In genomic region chr3:135409219-135409618, GRCm38 (mm10) we compare ENCODE assay signal across 31 mouse cellular contexts. TPM values are rescaled to one million over a fixed set of nuclear protein-coding genes. Genes with fewer than 3 reads are reported as not detected.
DNase-seq lines count a peak whose midpoint lies in the region; ATAC-seq and TF ChIP-seq lines count a peak whose summit lies in the region.
"Had no signal": no experiment of that assay in that cellular context is flagged by ENCODE, and none has a peak within 500 bp of the region (broad histone marks: within the 10 kb centered on the region; RNA-seq: fewer than 3 reads in every experiment).

No protein-coding gene starts in this region.

- peak; percentile 31 for TF ChIP-seq CTCF in intestine, postnatal 0 days (IDR thresholded peaks at IDR 0.05; ENCODE audit: low read depth)
- peak; percentile 26 for TF ChIP-seq CTCF in liver, postnatal 0 days (IDR thresholded peaks at IDR 0.05; ENCODE audit: low read depth)
- TF ChIP-seq CTCF in ES-Bruce4 (IDR thresholded peaks at IDR 0.05; ENCODE audit: low read depth, low read length): peak; percentile 7

- no peak overlapping the region for H3K9ac ChIP-seq in intestine, postnatal 0 days (ENCODE audit: low read depth, low read length)
- H3K9ac ChIP-seq in intestine, embryonic 16.5 days (ENCODE audit: low read depth, low read length): no peak overlapping the region
- H3K9ac ChIP-seq in liver, postnatal 0 days (replicated peaks): no peak overlapping the region
- no peak overlapping the region for H3K9ac ChIP-seq in liver, embryonic 11.5 days (ENCODE audit: low read depth, low read length)
- H3K9ac ChIP-seq in ES-Bruce4 (ENCODE audit: low read depth, poor library complexity, severe bottlenecking): no peak overlapping the region
- H3K9ac ChIP-seq: embryonic facial prominence, embryonic 13.5 days; forebrain, embryonic 13.5 days; heart, embryonic 12.5 days; liver, embryonic 12.5 days; lung, embryonic 15.5 days had no signal

- TF ChIP-seq EP300 in liver, postnatal 0 days (IDR thresholded peaks at IDR 0.05; ENCODE audit: low read depth): no peak
- TF ChIP-seq EP300 in ES-Bruce4 (IDR thresholded peaks at IDR 0.05; ENCODE audit: insufficient read depth, low read depth, low read length): no peak

- no peaks in the 10 kb centered on the region for H3K9me3 ChIP-seq in intestine, postnatal 0 days (ENCODE audit: control insufficient read depth)
- H3K9me3 ChIP-seq in intestine, embryonic 16.5 days (ENCODE audit: control insufficient read depth, low read length): peaks cover 5% of the 10 kb centered on the region; the same call in 1 of the 2 replicates
- no peaks in the 10 kb centered on the region for H3K9me3 ChIP-seq in liver, postnatal 0 days (ENCODE audit: low read length)
- no peaks in the 10 kb centered on the region for H3K9me3 ChIP-seq in liver, embryonic 11.5 days (ENCODE audit: control insufficient read depth, low read length)
- no peaks in the 10 kb centered on the region; the same call in 1 of the 2 replicates for H3K9me3 ChIP-seq in ES-Bruce4 (replicated peaks; ENCODE audit: control insufficient read depth, insufficient read depth, low read length, poor library complexity, severe bottlenecking)
- H3K9me3 ChIP-seq: embryonic facial prominence, embryonic 13.5 days; forebrain, embryonic 13.5 days; liver, embryonic 12.5 days; lung, embryonic 15.5 days had no signal

- no peak overlapping the region for H3K4me2 ChIP-seq in intestine, postnatal 0 days (replicated peaks; ENCODE audit: low read depth)
- H3K4me2 ChIP-seq in intestine, embryonic 16.5 days (ENCODE audit: low read depth, low read length): no peak overlapping the region
- H3K4me2 ChIP-seq in liver, postnatal 0 days (ENCODE audit: low read depth, low read length): no peak overlapping the region
- H3K4me2 ChIP-seq in liver, embryonic 11.5 days: no peak overlapping the region
- H3K4me2 ChIP-seq: embryonic facial prominence, embryonic 13.5 days; forebrain, embryonic 13.5 days; heart, embryonic 12.5 days; liver, embryonic 12.5 days; lung, embryonic 15.5 days had no signal

- TF ChIP-seq POLR2A in ES-Bruce4 (IDR thresholded peaks at IDR 0.05; ENCODE audit: insufficient read depth, low read length): no peak

- 95% methylated on average over 5 of the region's 5 CpGs for WGBS in intestine, postnatal 0 days
- WGBS in intestine, embryonic 16.5 days: 95% methylated on average over 5 of the region's 5 CpGs
- WGBS in liver, postnatal 0 days (ENCODE audit: insufficient replicate concordance): 94% methylated on average over 5 of the region's 5 CpGs
- WGBS in liver, embryonic 11.5 days: 94% methylated on average over 5 of the region's 5 CpGs

- no peaks in the 10 kb centered on the region for H3K27me3 ChIP-seq in intestine, postnatal 0 days (replicated peaks; ENCODE audit: control insufficient read depth, insufficient read depth, low read length)
- H3K27me3 ChIP-seq in intestine, embryonic 16.5 days (replicated peaks; ENCODE audit: control insufficient read depth, insufficient read depth, low read length): no peaks in the 10 kb centered on the region
- H3K27me3 ChIP-seq in liver, postnatal 0 days (ENCODE audit: insufficient read depth, low read length): no peaks in the 10 kb centered on the region
- H3K27me3 ChIP-seq in liver, embryonic 11.5 days (replicated peaks; ENCODE audit: control insufficient read depth, insufficient read depth, low read length): no peaks in the 10 kb centered on the region
- no peaks in the 10 kb centered on the region for H3K27me3 ChIP-seq in ES-Bruce4 (ENCODE audit: control insufficient read depth, insufficient read depth, low read length, poor library complexity, severe bottlenecking)
- H3K27me3 ChIP-seq: embryonic facial prominence, embryonic 13.5 days; forebrain, embryonic 13.5 days; heart, embryonic 12.5 days; liver, embryonic 12.5 days; lung, embryonic 15.5 days; Patski had no signal

- no peak overlapping the region for H3K27ac ChIP-seq in intestine, postnatal 0 days (ENCODE audit: low read depth, low read length)
- H3K27ac ChIP-seq in intestine, embryonic 16.5 days (ENCODE audit: low read length): no peak overlapping the region
- H3K27ac ChIP-seq in liver, postnatal 0 days (ENCODE audit: low read depth): no peak overlapping the region
- H3K27ac ChIP-seq in liver, embryonic 11.5 days (ENCODE audit: low read depth, low read length): no peak overlapping the region
- no peak overlapping the region for H3K27ac ChIP-seq in ES-Bruce4 (ENCODE audit: insufficient read depth, low read length)
- H3K27ac ChIP-seq: embryonic facial prominence, embryonic 13.5 days; forebrain, embryonic 13.5 days; liver, embryonic 12.5 days; lung, embryonic 15.5 days; macrophage had no signal

- peaks cover 19% of the 10 kb centered on the region; the same call in 1 of the 2 replicates for H3K36me3 ChIP-seq in intestine, postnatal 0 days (ENCODE audit: control insufficient read depth, insufficient read depth)
- peaks cover 15% of the 10 kb centered on the region for H3K36me3 ChIP-seq in intestine, embryonic 16.5 days (ENCODE audit: control insufficient read depth, insufficient read depth, low read length)
- peaks cover 7% of the 10 kb centered on the region for H3K36me3 ChIP-seq in liver, postnatal 0 days (replicated peaks; ENCODE audit: insufficient read depth, low read length)
- peaks cover 20% of the 10 kb centered on the region for H3K36me3 ChIP-seq in liver, embryonic 11.5 days (ENCODE audit: control insufficient read depth, insufficient read depth, low read length)
- H3K36me3 ChIP-seq in ES-Bruce4 (ENCODE audit: control insufficient read depth, insufficient read depth, low read length, poor library complexity, severe bottlenecking): no peaks in the 10 kb centered on the region

- no peaks in the 10 kb centered on the region for H3K4me1 ChIP-seq in intestine, postnatal 0 days (replicated peaks; ENCODE audit: control insufficient read depth, insufficient read depth, low read length)
- H3K4me1 ChIP-seq in intestine, embryonic 16.5 days (ENCODE audit: control insufficient read depth, insufficient read depth, low read length): peaks cover 6% of the 10 kb centered on the region
- H3K4me1 ChIP-seq in liver, postnatal 0 days (ENCODE audit: insufficient read depth): no peaks in the 10 kb centered on the region
- H3K4me1 ChIP-seq in liver, embryonic 11.5 days (replicated peaks; ENCODE audit: control insufficient read depth, insufficient read depth, low read length): peaks cover 3% of the 10 kb centered on the region; the same call in 1 of the 2 replicates
- H3K4me1 ChIP-seq in ES-Bruce4 (ENCODE audit: control insufficient read depth, insufficient read depth, low read length): no peaks in the 10 kb centered on the region
- H3K4me1 ChIP-seq: lung, embryonic 15.5 days had no signal

- no peak overlapping the region for H3K4me3 ChIP-seq in intestine, postnatal 0 days (ENCODE audit: low read depth, low read length)
- H3K4me3 ChIP-seq in intestine, embryonic 16.5 days (ENCODE audit: low read length): no peak overlapping the region
- H3K4me3 ChIP-seq in liver, postnatal 0 days (ENCODE audit: low read depth, low read length): no peak overlapping the region
- H3K4me3 ChIP-seq in liver, embryonic 11.5 days (ENCODE audit: low read depth, low read length): no peak overlapping the region
- no peak overlapping the region for H3K4me3 ChIP-seq in ES-Bruce4 (ENCODE audit: low read depth, low read length)
- H3K4me3 ChIP-seq: embryonic facial prominence, embryonic 13.5 days; erythroblast, embryonic 14.5 days; forebrain, embryonic 13.5 days; heart, embryonic 12.5 days; liver, embryonic 12.5 days; lung, embryonic 15.5 days had no signal

- no peak for DNase-seq in liver, postnatal 0 days
- no peak for DNase-seq in liver, embryonic 11.5 days (ENCODE audit: low spot score)
- peak; percentile 68 for DNase-seq in R1 (ENCODE audit: low read depth, low spot score)
- no peak for DNase-seq in ovary, postnatal 14 days (ENCODE audit: low spot score)
- no peak for DNase-seq in ovary, postnatal 36 days (ENCODE audit: low spot score)
- DNase-seq: adrenal gland, adult 8-10 months; B cell, adult 2 months; cerebellum, adult 2 months; cerebellum, postnatal 25 days; embryo, embryonic 11 days; gastrocnemius, postnatal 14 days; heart, postnatal 10 days; kidney, adult 8-10 months; kidney, postnatal 36 days; layer of hippocampus, adult 9-11 months; retina, postnatal 1 day; right cerebral cortex, postnatal 25 days; spleen, adult 18-20 months; thymus, postnatal 14 days had no signal

- no peak for ATAC-seq in intestine, postnatal 0 days
- ATAC-seq in intestine, embryonic 16.5 days: no peak
- ATAC-seq in liver, postnatal 0 days: no peak
- no peak for ATAC-seq in liver, embryonic 11.5 days (replicated peaks; ENCODE audit: low FRiP score)
- ATAC-seq: activated CD4-positive, CD25-positive, alpha-beta regulatory T cell, adult 4 months; forebrain, embryonic 13.5 days; liver, embryonic 12.5 days; Patski had no signal

RNA-seq across cellular contexts. Expression of gene Cisd2, which starts 14.5 kb away (rescaled TPM):
- polyA plus RNA-seq in intestine, postnatal 0 days (2015; fragmentation: Nextera tagmentation; extraction: Ambion mirVana): 41.6 and 44.3 TPM in 2 replicates
- polyA plus RNA-seq in intestine, embryonic 16.5 days (2015; fragmentation: Nextera tagmentation; extraction: Ambion mirVana): 61.2 and 61.9 TPM in 2 replicates
- 24.9 and 26.6 TPM in 2 replicates for polyA plus RNA-seq in liver, postnatal 0 days (2015; fragmentation: Nextera tagmentation; extraction: Ambion mirVana)
- polyA plus RNA-seq in liver, embryonic 11.5 days (2014; fragmentation: Nextera tagmentation; extraction: Ambion mirVana): 58.1 and 59.1 TPM in 2 replicates
- 24.7 and 26.2 TPM in 2 replicates for polyA plus RNA-seq in ES-Bruce4 (2011; ENCODE audit: insufficient read depth, insufficient read length, low read depth, missing spikeins)

RNA-seq across cellular contexts. Expression of gene Ube2d3, which starts 28.7 kb away (rescaled TPM):
- polyA plus RNA-seq in intestine, postnatal 0 days (2015; fragmentation: Nextera tagmentation; extraction: Ambion mirVana): 383 and 404 TPM in 2 replicates
- 497 and 511 TPM in 2 replicates for polyA plus RNA-seq in intestine, embryonic 16.5 days (2015; fragmentation: Nextera tagmentation; extraction: Ambion mirVana)
- 298 and 303 TPM in 2 replicates for polyA plus RNA-seq in liver, postnatal 0 days (2015; fragmentation: Nextera tagmentation; extraction: Ambion mirVana)
- polyA plus RNA-seq in liver, embryonic 11.5 days (2014; fragmentation: Nextera tagmentation; extraction: Ambion mirVana): 502 and 537 TPM in 2 replicates
- polyA plus RNA-seq in ES-Bruce4 (2011; ENCODE audit: insufficient read depth, insufficient read length, low read depth, missing spikeins): 485 and 516 TPM in 2 replicates
